Mouse (Mus musculus): Measurements from ENCODE around the gene Dock9. TPM values are rescaled to one million over a fixed set of nuclear protein-coding genes. Genes with fewer than 3 reads are reported as not detected.

The Dock9 gene
- polyA plus RNA-seq, 1 experiment from 2014 or later, result 11.1 TPM

- no peak overlapping the region for H3K27ac ChIP-seq
These were observed 84.3 kb downstream of the Dock9 start for GRCm38 (mm10) chr14:121713166-121713829.

GRCm38 (mm10) chr14:121711089-121711826 lies 86.4 kb downstream of the Dock9 start:
- H3K36me3 ChIP-seq (ENCODE audit: insufficient read depth, low read length), result no peaks in the 10 kb centered on the region
- peaks cover 12% of the 10 kb centered on the region for H3K4me1 ChIP-seq (replicated peaks; ENCODE audit: insufficient read depth, low read length)
- H3K9me3 ChIP-seq (replicated peaks; ENCODE audit: low read length), result no peaks in the 10 kb centered on the region
- ATAC-seq (replicated peaks; ENCODE audit: low FRiP score, low read depth) (no peak), DNase-seq (ENCODE audit: low spot score) (no peak)
- TF ChIP-seq CTCF (IDR thresholded peaks at IDR 0.05; ENCODE audit: low read depth), result no peak
- 0 out of 2 replicates have a peak overlapping the region, but pooled peaks have one; percentile 4 for H3K27ac ChIP-seq
- no peak overlapping the region for H3K9ac ChIP-seq (ENCODE audit: low read depth, low read length)
- WGBS, result 41% methylated on average over 14 of the region's 14 CpGs
- H3K27me3 ChIP-seq (ENCODE audit: insufficient read depth, low read length), result no peaks in the 10 kb centered on the region
- H3K4me3 ChIP-seq (replicated peaks; ENCODE audit: low read depth, low read length), result no peak overlapping the region
- no peak overlapping the region for H3K4me2 ChIP-seq (ENCODE audit: low read length)

More at GRCm38 (mm10) chr14:121713166-121713829, 84.3 kb downstream of the Dock9 start:
- ATAC-seq (replicated peaks; ENCODE audit: low FRiP score, low read depth) (peak; percentile 65), DNase-seq (ENCODE audit: low spot score) (peak; percentile 58)
- H3K36me3 ChIP-seq (ENCODE audit: insufficient read depth, low read length), result no peaks in the 10 kb centered on the region
- 24% methylated on average over 7 of the region's 7 CpGs for WGBS
- no peak overlapping the region for H3K4me2 ChIP-seq (ENCODE audit: low read length)
- H3K27me3 ChIP-seq (ENCODE audit: insufficient read depth, low read length), result no peaks in the 10 kb centered on the region
- H3K4me3 ChIP-seq (replicated peaks; ENCODE audit: low read depth, low read length), result no peak overlapping the region
- TF ChIP-seq CTCF (IDR thresholded peaks at IDR 0.05; ENCODE audit: low read depth), result no peak
- H3K9me3 ChIP-seq (replicated peaks; ENCODE audit: low read length), result no peaks in the 10 kb centered on the region
- H3K9ac ChIP-seq (ENCODE audit: low read depth, low read length), result no peak overlapping the region
- H3K4me1 ChIP-seq (replicated peaks; ENCODE audit: insufficient read depth, low read length), result peaks cover 8% of the 10 kb centered on the region; the same call in 1 of the 2 replicates

GRCm38 (mm10) chr14:121710130-121710529 lies 87.5 kb downstream of the Dock9 start:
- Histone ChIP-seq H3K9ac (ENCODE audit: low read depth, low read length) (no peak overlapping the region), H3K27ac (no peak overlapping the region), H3K4me1 (replicated peaks; ENCODE audit: insufficient read depth, low read length) (peaks cover 15% of the 10 kb centered on the region), H3K9me3 (replicated peaks; ENCODE audit: low read length) (no peaks in the 10 kb centered on the region), H3K4me2 (ENCODE audit: low read length) (no peak overlapping the region), H3K27me3 (ENCODE audit: insufficient read depth, low read length) (no peaks in the 10 kb centered on the region), H3K4me3 (replicated peaks; ENCODE audit: low read depth, low read length) (no peak overlapping the region), H3K36me3 (ENCODE audit: insufficient read depth, low read length) (no peaks in the 10 kb centered on the region)
- TF ChIP-seq CTCF (IDR thresholded peaks at IDR 0.05; ENCODE audit: low read depth), result no peak
- 85% methylated on average over 3 of the region's 3 CpGs for WGBS
- DNase-seq (ENCODE audit: low spot score) (no peak), ATAC-seq (replicated peaks; ENCODE audit: low FRiP score, low read depth) (no peak)

GRCm38 (mm10) chr14:121708244-121708643 lies 89.4 kb downstream of the Dock9 start:
- WGBS, result 62% methylated on average over 2 of the region's 2 CpGs
- no peak overlapping the region for H3K9ac ChIP-seq (ENCODE audit: low read depth, low read length)
- H3K4me2 ChIP-seq (ENCODE audit: low read length), result no peak overlapping the region
- no peaks in the 10 kb centered on the region for H3K27me3 ChIP-seq (ENCODE audit: insufficient read depth, low read length)
- no peak for TF ChIP-seq CTCF (IDR thresholded peaks at IDR 0.05; ENCODE audit: low read depth)
- no peaks in the 10 kb centered on the region for H3K36me3 ChIP-seq (ENCODE audit: insufficient read depth, low read length)
- peaks cover 8% of the 10 kb centered on the region for H3K4me1 ChIP-seq (replicated peaks; ENCODE audit: insufficient read depth, low read length)
- H3K27ac ChIP-seq, result no peak overlapping the region
- H3K9me3 ChIP-seq (replicated peaks; ENCODE audit: low read length), result no peaks in the 10 kb centered on the region
- ATAC-seq (replicated peaks; ENCODE audit: low FRiP score, low read depth) (no peak), DNase-seq (ENCODE audit: low spot score) (no peak)
- no peak overlapping the region for H3K4me3 ChIP-seq (replicated peaks; ENCODE audit: low read depth, low read length)

- DNase-seq (ENCODE audit: low spot score) (no peak), ATAC-seq (replicated peaks; ENCODE audit: low FRiP score, low read depth) (no peak)
- Histone ChIP-seq H3K9me3 (replicated peaks; ENCODE audit: low read length) (no peaks in the 10 kb centered on the region), H3K27me3 (ENCODE audit: insufficient read depth, low read length) (no peaks in the 10 kb centered on the region), H3K4me1 (replicated peaks; ENCODE audit: insufficient read depth, low read length) (peaks cover 15% of the 10 kb centered on the region), H3K36me3 (ENCODE audit: insufficient read depth, low read length) (no peaks in the 10 kb centered on the region), H3K4me2 (ENCODE audit: low read length) (no peak overlapping the region), H3K27ac (no peak overlapping the region), H3K4me3 (replicated peaks; ENCODE audit: low read depth, low read length) (no peak overlapping the region), H3K9ac (ENCODE audit: low read depth, low read length) (no peak overlapping the region)
- no peak for TF ChIP-seq CTCF (IDR thresholded peaks at IDR 0.05; ENCODE audit: low read depth)
- 42% methylated on average over 3 of the region's 3 CpGs for WGBS
These were observed 91.1 kb downstream of the Dock9 start for GRCm38 (mm10) chr14:121706482-121706901.

GRCm38 (mm10) chr14:121705644-121706043 lies 92.0 kb downstream of the Dock9 start:
- no peak for TF ChIP-seq CTCF (IDR thresholded peaks at IDR 0.05; ENCODE audit: low read depth)
- peak; percentile 52; the same call in 1 of the 2 replicates for ATAC-seq (replicated peaks; ENCODE audit: low FRiP score, low read depth)

More at GRCm38 (mm10) chr14:121705644-121706043, 92.0 kb downstream of the Dock9 start:
- 24% methylated on average over 5 of the region's 5 CpGs for WGBS
- Histone ChIP-seq H3K36me3 (ENCODE audit: insufficient read depth, low read length) (no peaks in the 10 kb centered on the region), H3K27me3 (ENCODE audit: insufficient read depth, low read length) (no peaks in the 10 kb centered on the region), H3K27ac (peak overlapping the region; percentile 31; the same call in 1 of the 2 replicates), H3K4me2 (ENCODE audit: low read length) (no peak overlapping the region), H3K4me1 (replicated peaks; ENCODE audit: insufficient read depth, low read length) (peaks cover 15% of the 10 kb centered on the region), H3K4me3 (replicated peaks; ENCODE audit: low read depth, low read length) (no peak overlapping the region), H3K9me3 (replicated peaks; ENCODE audit: low read length) (no peaks in the 10 kb centered on the region), H3K9ac (ENCODE audit: low read depth, low read length) (no peak overlapping the region)
- DNase-seq (ENCODE audit: low spot score), result peak; percentile 61

All from kidney, postnatal 0 days (tissue).